Mouse (Mus musculus): ENCODE results near the gene Bnip1.

Gene Bnip1

DNA sequence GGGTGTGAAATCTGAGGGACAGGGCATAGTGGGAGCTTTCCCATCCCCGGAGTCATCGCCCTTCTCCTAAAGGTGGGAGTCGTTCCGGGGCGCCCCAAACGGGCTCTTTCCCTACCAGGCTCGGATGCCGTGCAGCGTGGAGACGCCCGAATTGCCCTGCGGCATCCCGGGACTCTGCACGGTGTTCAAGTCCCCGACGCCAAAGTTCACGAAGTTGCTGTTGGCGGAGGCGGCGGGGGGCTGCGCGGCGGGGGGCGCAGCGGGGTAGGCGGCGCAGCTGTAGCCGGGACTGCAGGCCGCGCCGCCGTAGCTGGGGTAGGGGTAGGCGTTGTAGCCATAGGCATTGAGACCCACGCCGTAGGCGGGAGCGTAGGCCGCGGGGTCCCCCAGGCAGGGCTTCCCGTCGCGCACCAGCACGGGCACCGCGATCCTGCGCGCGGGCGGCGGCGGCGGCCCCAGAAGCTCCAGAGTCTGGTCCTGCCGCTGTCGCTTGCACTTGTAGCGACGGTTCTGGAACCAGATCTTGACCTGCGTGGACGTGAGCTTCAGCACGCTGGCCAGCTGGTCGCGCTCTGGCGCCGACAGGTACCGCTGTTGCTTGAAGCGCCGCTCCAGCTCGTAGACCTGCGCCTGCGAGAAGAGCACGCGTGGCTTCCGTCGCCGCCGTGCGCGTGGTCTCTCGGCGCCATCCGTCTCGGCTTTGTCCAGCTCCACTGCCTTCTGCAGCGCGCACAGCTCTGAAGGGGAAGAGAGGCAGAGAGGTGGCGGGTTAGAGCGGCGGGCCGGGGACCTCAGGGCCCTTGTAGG, 58.2 kb downstream of the Bnip1 start:
- in situ Hi-C loops (cut with MboI, MseI): loop anchor here (25.0 kb wide), 1 partner anchor 1477 kb away; the partner anchor contains the start of genes Tpsb2 and Tpsg1

GRCm38 (mm10) chr17:26839718-26840438, 59.0 kb downstream of the Bnip1 start:
- in situ Hi-C loops (cut with MboI, MseI): loop anchor here (25.0 kb wide), 1 partner anchor 1478 kb away; the partner anchor contains the start of genes Tpsb2 and Tpsg1

- in situ Hi-C loops (cut with MboI, MseI): loop anchor here (25.0 kb wide), 1 partner anchor 1478 kb away; the partner anchor contains the start of genes Tpsb2 and Tpsg1
These were observed 59.5 kb downstream of the Bnip1 start for GRCm38 (mm10) chr17:26840439-26840780.

GRCm38 (mm10) chr17:26840922-26841731, 60.3 kb downstream of the Bnip1 start:
- in situ Hi-C loops (cut with MboI, MseI): loop anchor here (25.0 kb wide), 1 partner anchor 1479 kb away; the partner anchor contains the start of genes Tpsb2 and Tpsg1

GRCm38 (mm10) chr17:26841981-26842380, 61.1 kb downstream of the Bnip1 start:
- in situ Hi-C loops (cut with MboI, MseI): loop anchor here (25.0 kb wide), 1 partner anchor 1480 kb away; the partner anchor contains the start of genes Tpsb2 and Tpsg1
